23 mouse cellular contexts compared by ENCODE assay signal in genomic region chr6:145094431-145094830, GRCm38 (mm10). TPM values are rescaled to one million over a fixed set of nuclear protein-coding genes. Genes with fewer than 3 reads are reported as not detected.
DNase-seq lines count a peak whose midpoint lies in the region; ATAC-seq and TF ChIP-seq lines count a peak whose summit lies in the region.
"Had no signal": no experiment of that assay in that cellular context is flagged by ENCODE, and none has a peak within 500 bp of the region (broad histone marks: within the 10 kb centered on the region; RNA-seq: fewer than 3 reads in every experiment).

No protein-coding gene starts in this region.

- in situ Hi-C loops in ES-E14 (cut with MboI; ENCODE audit: low sequenced_read_pairs in 2 of 2, unreplicated experiment in 2 of 2) = no loop called here

- H3K9me3 ChIP-seq in E14TG2a.4 (ENCODE audit: low read length) (peaks cover 5% of the 10 kb centered on the region), ES-Bruce4 (replicated peaks; ENCODE audit: control insufficient read depth, insufficient read depth, low read length, poor library complexity, severe bottlenecking) (no peaks in the 10 kb centered on the region), ES-E14 (ENCODE audit: control insufficient read depth, insufficient read depth, low read depth, low read length) (no peaks in the 10 kb centered on the region)
- no peaks in the 10 kb centered on the region for H3K9me3 ChIP-seq in heart, embryonic 11.5 days (replicated peaks; ENCODE audit: control insufficient read depth, low read length)
- H3K9me3 ChIP-seq: embryonic facial prominence, embryonic 10.5 days; embryonic facial prominence, embryonic 12.5 days; forebrain, embryonic 13.5 days; forebrain, embryonic 15.5 days had no signal

- peak; percentile 79 for TF ChIP-seq EP300 in ES-Bruce4 (IDR thresholded peaks at IDR 0.05; ENCODE audit: insufficient read depth, low read depth, low read length)

- peak; percentile 65 for DNase-seq in ES-E14 (ENCODE audit: low read depth, low spot score)
- DNase-seq in WW6 (ENCODE audit: low read depth, low spot score) = peak; percentile 78
- no peak for DNase-seq in layer of hippocampus, adult 9-11 months
- no peak for DNase-seq in layer of hippocampus, adult 11-12 months (ENCODE audit: low spot score)
- no peak for DNase-seq in urinary bladder, postnatal 25 days (ENCODE audit: low spot score)
- DNase-seq: adrenal gland, adult 8-10 months; adrenal gland, postnatal 14 days; adrenal gland, postnatal 36 days; cerebellum, adult 11-12 months; cerebellum, adult 2 months; cerebellum, adult 9-10 months; cerebellum, postnatal 10 days; cerebellum, postnatal 25 days had no signal

- peaks cover 50% of the 10 kb centered on the region for H3K4me1 ChIP-seq in E14TG2a.4 (replicated peaks; ENCODE audit: low read depth, low read length)
- H3K4me1 ChIP-seq in ES-Bruce4 (ENCODE audit: control insufficient read depth, insufficient read depth, low read length) = peaks cover 13% of the 10 kb centered on the region
- H3K4me1 ChIP-seq in ES-E14 (ENCODE audit: control insufficient read depth in 2 of 2, insufficient read depth in 2 of 2, low read length in 2 of 2, poor library complexity in 1 of 2) = peaks cover 5 to 30% of the 10 kb centered on the region in 2 experiments; a peak in 3 of 4 replicates
- H3K4me1 ChIP-seq in heart, embryonic 11.5 days (ENCODE audit: control insufficient read depth, insufficient read depth, low read length) = peaks cover 1% of the 10 kb centered on the region; the same call in 1 of the 2 replicates
- H3K4me1 ChIP-seq: embryonic facial prominence, embryonic 10.5 days; embryonic facial prominence, embryonic 12.5 days; forebrain, embryonic 13.5 days; forebrain, embryonic 15.5 days had no signal

- H3K27me3 ChIP-seq in E14TG2a.4 (ENCODE audit: insufficient read depth, low read length) (no peaks in the 10 kb centered on the region), ES-Bruce4 (ENCODE audit: control insufficient read depth, insufficient read depth, low read length, poor library complexity, severe bottlenecking) (no peaks in the 10 kb centered on the region)
- no peaks in the 10 kb centered on the region for H3K27me3 ChIP-seq in heart, embryonic 11.5 days (ENCODE audit: control insufficient read depth, insufficient read depth, low read length)
- H3K27me3 ChIP-seq: embryonic facial prominence, embryonic 12.5 days; forebrain, embryonic 13.5 days; forebrain, embryonic 15.5 days had no signal

- H3K4me3 ChIP-seq in E14TG2a.4 (replicated peaks; ENCODE audit: low read length) (0 out of 2 replicates have a peak overlapping the region, but pooled peaks have one; percentile 2), ES-Bruce4 (ENCODE audit: low read depth, low read length) (no peak overlapping the region), ES-E14 (ENCODE audit: insufficient read depth in 1 of 2, low read depth in 1 of 2, low read length in 2 of 2, poor library complexity in 1 of 2, severe bottlenecking in 1 of 2) (no peak overlapping the region)
- no peak overlapping the region for H3K4me3 ChIP-seq in heart, embryonic 11.5 days (ENCODE audit: low read depth, low read length)
- H3K4me3 ChIP-seq: embryonic facial prominence, embryonic 10.5 days; embryonic facial prominence, embryonic 12.5 days; forebrain, embryonic 13.5 days; forebrain, embryonic 15.5 days had no signal

- TF ChIP-seq CTCF in E14TG2a.4 (conservative IDR thresholded peaks at IDR 0.05; ENCODE audit: low read length) (no peak), ES-Bruce4 (IDR thresholded peaks at IDR 0.05; ENCODE audit: low read depth, low read length) (no peak)

- H3K36me3 ChIP-seq in E14TG2a.4 (ENCODE audit: insufficient read depth, low read length) (no peaks in the 10 kb centered on the region), ES-Bruce4 (ENCODE audit: control insufficient read depth, insufficient read depth, low read length, poor library complexity, severe bottlenecking) (no peaks in the 10 kb centered on the region), ES-E14 (ENCODE audit: control insufficient read depth, insufficient read depth, low read length, poor library complexity, severe bottlenecking) (no peaks in the 10 kb centered on the region)
- no peaks in the 10 kb centered on the region for H3K36me3 ChIP-seq in heart, embryonic 11.5 days (ENCODE audit: control insufficient read depth, insufficient read depth, low read length)
- H3K36me3 ChIP-seq: embryonic facial prominence, embryonic 10.5 days; embryonic facial prominence, embryonic 12.5 days; forebrain, embryonic 15.5 days had no signal

- H3K9ac ChIP-seq in ES-Bruce4 (ENCODE audit: low read depth, poor library complexity, severe bottlenecking) (peak overlapping the region; percentile 27; the same call in 1 of the 2 replicates), ES-E14 (ENCODE audit: insufficient read depth, low read depth, low read length, poor library complexity, severe bottlenecking) (no peak overlapping the region)
- no peak overlapping the region for H3K9ac ChIP-seq in heart, embryonic 11.5 days (ENCODE audit: low read depth, low read length)
- H3K9ac ChIP-seq: embryonic facial prominence, embryonic 12.5 days; forebrain, embryonic 13.5 days; forebrain, embryonic 15.5 days had no signal

- WGBS in heart, embryonic 11.5 days (ENCODE audit: insufficient replicate concordance) = 74% methylated on average over 4 of the region's 4 CpGs

- H3K4me2 ChIP-seq in heart, embryonic 11.5 days = no peak overlapping the region
- H3K4me2 ChIP-seq: embryonic facial prominence, embryonic 12.5 days; forebrain, embryonic 13.5 days; forebrain, embryonic 15.5 days had no signal

- no peak for TF ChIP-seq POLR2A in ES-Bruce4 (IDR thresholded peaks at IDR 0.05; ENCODE audit: insufficient read depth, low read length)

- H3K27ac ChIP-seq in ES-Bruce4 (ENCODE audit: insufficient read depth, low read length) = peak overlapping the region; percentile 98
- peak overlapping the region; percentile 73; the same call in 1 of the 2 replicates for H3K27ac ChIP-seq in ES-E14 (ENCODE audit: insufficient read depth, low read depth, low read length, poor library complexity, severe bottlenecking)
- H3K27ac ChIP-seq in heart, embryonic 11.5 days (ENCODE audit: low read depth, low read length) = no peak overlapping the region
- H3K27ac ChIP-seq: embryonic facial prominence, embryonic 10.5 days; embryonic facial prominence, embryonic 12.5 days; forebrain, embryonic 13.5 days; forebrain, embryonic 15.5 days had no signal

- no peak for ATAC-seq in heart, embryonic 11.5 days (replicated peaks; ENCODE audit: insufficient number of reproducible peaks, low FRiP score, low TSS enrichment)
- ATAC-seq: activated CD4-positive, CD25-positive, alpha-beta regulatory T cell, adult 4 months; forebrain, embryonic 13.5 days; forebrain, embryonic 15.5 days had no signal

TF ChIP-seq in ES-E14, 5 proteins besides CTCF, POLR2A, EP300 and RAD21:
- no peak for TF ChIP-seq MAFK (IDR thresholded peaks at IDR 0.05; ENCODE audit: insufficient read depth, low read depth, low read length)
- TF ChIP-seq CHD2 (IDR thresholded peaks at IDR 0.05; ENCODE audit: low read depth, low read length) = 0 out of 2 replicates have a peak, but pooled peaks have one; percentile 42
TF ChIP-seq in ES-E14: peak in this region for 1.

RNA-seq across cellular contexts. Expression of gene Bcat1, which starts 18.4 kb away (rescaled TPM):
- polyA plus RNA-seq in ES-Bruce4 (2011; ENCODE audit: insufficient read depth, insufficient read length, low read depth, missing spikeins) = 141 and 170 TPM in 2 replicates
- total RNA-seq in ES-E14 (2012; rRNA removed) = 121 and 180 TPM in 2 replicates
- polyA plus RNA-seq in heart, embryonic 11.5 days (2014; fragmentation: Nextera tagmentation; extraction: Ambion mirVana) = 24.1 and 24.2 TPM in 2 replicates
- total RNA-seq: MEL had no signal

RNA-seq across cellular contexts. Expression of gene Lrmp, which starts 21.0 kb away (rescaled TPM):
- polyA plus RNA-seq in ES-Bruce4 (2011; ENCODE audit: insufficient read depth, insufficient read length, low read depth, missing spikeins) = 0.91 and 1.1 TPM in 2 replicates
- total RNA-seq in ES-E14 (2012; rRNA removed) = 8.6 and 10.4 TPM in 2 replicates
- polyA plus RNA-seq in heart, embryonic 11.5 days (2014; fragmentation: Nextera tagmentation; extraction: Ambion mirVana) = 3.0 and 3.5 TPM in 2 replicates
- polyA plus RNA-seq: C2C12 had no signal

Comparison
In these comparisons a context has a peak if more than half of its experiments do, and no peak if none do; other contexts are left out.
1. DNase-seq: peak in ES-E14 (single experiment) and WW6 (single experiment); none in layer of hippocampus, adult 9-11 months (single experiment), layer of hippocampus, adult 11-12 months (single experiment) and urinary bladder, postnatal 25 days (single experiment).